Mouse (Mus musculus): ENCODE results near the gene Dapk2. TPM values are rescaled to one million over a fixed set of nuclear protein-coding genes. Genes with fewer than 3 reads are reported as not detected.
A peak's percentile ranks its signal among the peaks of the same experiment; 100 is the strongest.

Gene Dapk2
- total RNA-seq, 4 experiments from 2014 or later = 6.2 to 9.0 (median 8.1) TPM

DNA sequence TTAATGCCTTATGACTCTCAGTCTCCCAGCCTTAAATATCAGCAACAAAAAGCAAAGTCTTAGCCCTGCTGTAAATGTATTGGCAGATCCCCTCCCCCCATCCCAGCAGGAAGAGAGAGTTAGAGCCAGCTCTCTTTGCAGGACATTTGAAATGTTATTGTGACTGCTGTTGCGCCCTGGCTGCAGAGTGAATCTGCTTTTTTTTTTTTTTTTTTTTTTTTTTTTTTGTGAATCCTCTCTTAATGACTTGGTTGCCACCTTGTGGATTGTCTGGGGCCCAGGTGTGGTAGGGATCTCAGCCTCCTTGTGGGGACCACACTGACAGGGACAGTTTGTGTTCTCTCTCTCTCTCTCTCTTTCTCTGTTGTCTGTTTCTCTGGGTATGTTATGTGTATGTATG lies 31.0 kb downstream of the Dapk2 start:
- DNase-seq = no peak

DNA sequence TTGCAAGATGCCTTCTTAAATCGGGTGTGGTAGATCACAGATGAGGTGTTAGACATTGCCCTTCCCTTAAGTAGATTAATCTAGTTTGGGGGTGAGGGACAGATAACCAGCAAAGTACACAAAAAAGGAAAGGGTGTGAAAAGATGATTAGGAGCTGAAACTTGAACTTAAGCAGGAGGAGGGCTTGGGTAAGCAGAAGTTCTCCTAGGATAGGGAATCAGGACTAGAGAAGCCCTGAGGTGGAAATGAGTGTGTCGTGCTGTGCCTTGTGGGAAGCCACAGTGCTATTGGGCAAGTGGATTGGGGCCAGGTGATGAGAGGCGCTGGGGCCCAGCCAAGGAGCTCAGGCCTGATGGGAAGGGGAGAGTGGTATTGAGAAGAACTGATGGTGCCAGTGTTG lies 36.0 kb downstream of the Dapk2 start:
- DNase-seq = no peak

DNA sequence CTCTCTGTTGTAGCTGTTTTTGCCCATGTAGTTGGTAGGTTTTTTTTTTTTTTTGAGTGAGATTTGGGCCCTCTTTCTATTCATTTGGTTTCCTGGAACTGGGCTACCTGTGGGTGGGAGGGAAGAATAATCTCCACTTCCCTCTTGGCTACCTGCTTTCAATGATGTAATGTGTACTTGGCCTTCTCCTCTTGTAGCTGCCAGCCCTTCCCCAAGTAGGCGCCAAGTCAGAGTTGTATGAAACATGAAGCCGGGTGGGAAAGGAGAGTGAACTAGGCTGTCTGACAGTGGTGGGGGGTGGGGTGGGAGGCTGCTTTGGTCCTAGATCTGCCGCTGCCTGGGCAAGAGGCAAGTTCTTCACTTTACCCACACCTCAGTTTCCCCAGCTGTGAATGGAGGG lies 38.5 kb downstream of the Dapk2 start:
- DNase-seq = no peak

DNA sequence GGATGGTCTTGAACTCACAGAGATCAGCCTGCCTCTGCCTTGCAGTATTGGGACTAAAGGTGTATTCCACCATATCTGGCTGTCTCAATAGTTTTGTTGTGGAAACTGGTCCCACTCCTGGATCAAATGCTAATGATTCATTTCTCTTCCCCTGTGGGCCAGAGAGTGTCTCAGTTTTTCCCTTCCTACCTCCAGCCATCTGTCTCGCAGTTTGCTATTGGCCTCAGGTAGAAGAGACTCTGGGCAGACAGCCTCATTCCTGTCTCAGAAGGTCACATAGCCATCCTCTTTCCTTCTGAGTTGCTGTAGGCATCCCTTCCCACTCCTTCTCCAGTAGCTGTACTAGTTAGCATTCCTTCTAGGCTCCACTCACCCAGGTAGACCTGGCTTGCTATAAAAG lies 40.5 kb downstream of the Dapk2 start:
- DNase-seq = no peak

DNA sequence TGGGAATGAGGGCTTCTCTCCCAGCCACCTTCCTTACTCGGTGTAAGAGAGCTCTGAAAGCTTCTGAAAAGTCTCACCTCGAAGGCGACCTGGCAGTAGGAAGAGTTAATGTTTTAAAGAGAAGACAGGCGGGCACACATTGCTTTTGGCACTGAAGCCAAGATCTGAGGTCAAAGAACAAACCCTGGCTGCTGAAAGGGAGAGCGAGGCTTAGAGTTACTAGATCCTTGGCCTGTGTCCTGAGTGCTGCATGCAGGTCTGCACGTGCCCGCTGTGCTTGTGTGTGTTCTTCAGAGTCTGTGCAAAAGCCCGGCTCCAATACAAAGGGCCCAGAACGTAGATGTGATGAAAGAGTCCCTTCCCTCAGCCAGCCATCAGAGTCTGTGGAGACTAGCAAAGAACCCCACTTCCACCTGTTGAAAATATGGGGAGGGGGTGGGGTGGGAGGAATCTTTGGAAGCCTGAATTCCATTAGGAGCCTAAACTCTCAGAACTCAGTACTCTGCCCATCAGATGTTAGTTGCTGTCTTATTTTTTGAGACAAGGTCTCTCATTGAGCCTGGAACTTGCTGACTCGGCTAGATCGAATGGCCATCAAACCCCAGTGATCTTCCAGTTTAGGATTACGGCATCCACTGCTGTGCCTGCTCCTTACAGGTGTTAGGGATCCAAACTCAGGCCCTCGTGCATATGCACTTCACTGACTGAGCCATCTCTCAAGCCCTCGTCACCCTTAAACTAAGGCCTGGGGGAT lies 41.8 kb downstream of the Dapk2 start:
- no peak for DNase-seq

DNA sequence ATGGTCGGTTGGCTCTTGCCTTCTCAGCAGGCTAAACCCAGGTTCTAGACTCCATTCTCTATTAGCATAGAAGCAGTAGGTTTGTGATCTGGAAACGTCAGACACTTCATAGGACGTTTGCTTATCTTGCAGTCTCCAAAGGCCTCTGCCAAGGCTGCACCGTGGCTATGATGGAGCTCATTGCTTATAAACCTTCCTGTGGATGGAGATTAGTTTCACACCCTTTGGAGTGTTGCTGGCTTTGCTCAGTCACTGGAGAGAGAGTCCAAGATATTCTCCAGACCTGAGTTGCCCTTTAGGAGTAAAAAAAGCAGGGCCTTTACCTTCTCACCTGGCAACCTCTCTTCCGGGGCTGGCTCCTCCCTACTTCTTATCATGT lies 42.4 kb downstream of the Dapk2 start:
- no peak for DNase-seq

DNA sequence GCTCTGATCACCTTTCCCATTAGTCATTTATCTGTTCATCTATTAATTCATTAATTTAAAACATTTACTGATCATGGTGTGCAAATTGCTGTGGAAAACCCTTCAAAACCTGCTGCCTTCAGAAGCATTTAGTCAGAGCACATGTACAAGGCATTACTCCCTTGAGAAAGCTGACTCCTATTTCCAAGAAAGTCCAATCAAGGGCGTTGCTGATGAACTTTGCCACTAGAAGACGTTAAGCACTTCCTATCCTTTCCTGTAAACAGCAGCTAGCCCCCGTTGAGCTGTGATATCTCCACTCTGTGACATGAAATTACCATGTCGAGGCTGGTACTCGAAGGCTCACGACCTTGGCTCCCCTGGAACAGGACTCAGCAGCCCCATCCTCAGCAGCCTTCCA lies 43.6 kb downstream of the Dapk2 start:
- no peak for DNase-seq

DNA sequence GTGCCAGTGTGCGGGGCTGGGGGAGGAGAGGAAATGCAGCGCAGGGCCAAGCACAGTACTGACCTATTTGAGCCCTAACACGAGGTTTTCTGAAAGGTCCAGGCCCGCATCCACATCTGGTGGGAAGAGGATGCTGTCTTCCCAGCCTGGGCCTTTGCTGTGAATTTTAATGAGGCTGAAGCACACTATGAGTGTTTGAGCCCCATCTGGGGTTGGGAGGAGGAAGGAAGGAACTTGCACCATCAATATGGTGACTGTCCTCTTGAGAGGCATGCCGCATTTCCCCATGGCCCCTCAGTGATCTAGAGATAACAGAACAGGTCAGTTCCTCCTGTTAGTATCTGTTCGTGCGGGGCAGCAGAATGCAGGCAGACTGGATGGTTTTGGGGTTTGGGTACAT lies 44.4 kb downstream of the Dapk2 start:
- DNase-seq = no peak

DNA sequence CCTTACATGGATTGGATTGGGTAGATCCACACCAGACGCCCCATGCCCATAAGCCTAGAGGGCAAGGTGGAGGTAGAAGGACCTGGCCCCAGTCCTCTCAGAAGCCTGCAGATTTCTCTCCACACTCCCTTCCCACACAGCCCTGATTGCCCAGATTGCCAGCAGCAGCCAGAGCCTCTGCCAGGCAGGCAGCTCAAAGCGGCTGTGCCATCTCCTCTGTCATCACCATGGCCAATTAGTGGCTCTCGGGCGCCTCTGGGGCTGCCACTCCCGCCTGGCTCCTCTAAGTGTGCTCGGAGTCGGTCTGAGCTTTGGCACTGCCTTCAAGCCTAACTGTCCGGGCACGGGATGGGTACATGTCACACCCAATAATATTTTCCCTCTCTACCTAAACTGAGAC lies 47.7 kb downstream of the Dapk2 start:
- DNase-seq = no peak

DNA sequence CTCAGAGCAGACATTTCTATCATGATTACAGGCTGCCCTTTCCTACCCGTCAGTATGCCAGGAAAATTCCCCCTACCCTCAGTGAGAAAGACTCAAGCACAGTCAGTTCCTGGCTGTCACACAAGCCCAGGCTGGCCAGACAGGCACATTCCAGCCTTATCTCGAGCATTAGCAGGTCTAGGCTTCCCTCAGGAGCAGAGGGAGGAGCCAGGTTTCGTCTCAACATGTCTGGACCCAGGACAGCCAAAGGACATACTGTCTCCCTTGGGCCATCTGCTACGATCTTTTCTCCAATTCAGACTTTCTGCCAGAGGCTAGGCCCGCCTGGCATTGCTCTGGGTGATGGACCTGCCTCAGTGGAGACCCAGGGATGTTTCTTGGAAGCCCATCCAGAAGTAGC lies 48.8 kb downstream of the Dapk2 start:
- DNase-seq = no peak

DNA sequence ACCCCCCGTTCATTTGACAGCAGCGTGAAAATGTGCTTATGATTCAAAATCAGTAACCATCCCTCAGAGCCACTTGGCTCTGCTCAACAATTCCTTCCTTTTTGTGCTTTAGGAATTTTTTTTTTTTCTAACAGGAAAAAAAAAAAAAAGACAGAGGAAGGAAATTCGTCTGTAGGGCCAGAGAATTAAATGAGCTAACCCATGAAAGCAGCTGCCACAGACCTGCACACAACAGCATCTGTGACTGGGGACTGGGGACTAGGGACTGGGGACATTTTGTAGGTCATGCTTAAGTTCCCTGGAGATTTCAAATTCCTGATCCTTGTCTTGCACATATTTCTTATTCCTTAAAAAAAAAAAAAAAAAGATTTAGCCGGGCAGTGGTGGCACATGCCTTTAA lies 53.4 kb downstream of the Dapk2 start:
- no peak for DNase-seq

DNA sequence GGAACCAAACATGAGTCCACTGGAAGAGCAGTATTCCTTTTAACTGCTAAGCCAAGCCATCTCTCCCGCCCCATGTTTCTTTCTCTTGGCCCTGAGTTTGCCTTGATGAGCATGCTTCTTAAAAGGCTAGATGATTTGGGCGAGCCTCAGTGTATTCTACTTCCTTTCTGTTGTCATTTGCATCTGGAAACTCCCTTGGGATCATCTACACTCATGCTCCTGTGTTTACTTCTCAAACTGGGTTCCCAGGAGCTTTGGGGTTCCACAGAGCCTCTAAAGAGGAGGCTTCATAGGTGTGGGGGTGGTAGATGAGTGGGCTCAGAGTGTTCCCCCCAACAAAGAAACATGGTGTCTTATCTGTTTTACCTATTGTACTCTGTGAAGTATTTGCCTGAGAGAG lies 54.1 kb downstream of the Dapk2 start:
- DNase-seq = no peak

DNA sequence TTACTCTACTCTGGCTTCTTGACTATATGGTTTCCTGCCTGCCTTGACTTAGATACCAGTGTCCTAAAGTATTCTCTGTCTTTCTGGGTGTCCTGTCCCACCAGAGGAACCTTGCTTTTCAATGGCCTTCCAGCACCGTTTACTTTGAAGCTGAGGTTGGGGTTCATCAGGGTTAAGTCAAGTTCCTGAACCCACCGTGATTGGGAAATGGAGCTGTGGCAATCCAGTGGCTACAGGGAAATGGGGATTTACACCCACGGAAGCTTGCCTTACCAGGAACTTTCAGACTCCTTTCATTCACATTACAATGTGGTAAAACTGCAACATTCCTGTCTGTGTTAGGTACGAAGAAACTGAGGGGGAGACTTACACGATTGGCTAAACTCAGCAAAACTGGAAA lies 54.8 kb downstream of the Dapk2 start:
- no peak for DNase-seq

DNA sequence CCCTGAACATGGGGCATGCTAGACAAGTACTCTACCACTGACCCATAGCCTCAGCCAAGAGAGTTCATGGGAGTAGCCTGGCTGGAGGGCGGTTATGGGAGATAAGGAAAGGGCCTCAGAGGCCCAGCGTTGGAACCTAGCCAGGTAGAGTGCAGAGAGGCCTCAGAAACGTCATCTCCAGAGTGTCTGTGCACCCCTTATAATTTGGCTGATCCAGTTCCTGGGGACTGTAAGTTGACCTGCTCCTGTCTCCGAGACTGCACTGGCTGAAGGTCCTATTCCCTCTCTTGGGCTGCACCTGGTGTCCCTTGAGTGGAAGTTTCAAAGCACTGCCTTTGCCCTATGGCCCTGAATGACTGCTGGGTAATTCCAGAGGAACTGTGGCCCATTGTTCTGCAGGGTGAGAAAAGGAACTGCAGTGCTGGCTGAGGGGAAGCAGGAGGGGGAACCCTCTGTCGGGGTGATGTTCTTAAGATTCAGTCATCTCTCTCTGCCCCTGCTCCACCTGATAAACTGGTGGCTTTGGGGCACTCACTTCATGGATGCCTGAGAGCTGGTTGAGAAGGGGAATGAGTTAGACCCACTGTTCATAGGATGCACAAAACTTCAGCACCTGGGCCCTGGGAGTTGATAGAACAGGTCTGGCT lies 55.5 kb downstream of the Dapk2 start:
- DNase-seq = peak; percentile 29

DNA sequence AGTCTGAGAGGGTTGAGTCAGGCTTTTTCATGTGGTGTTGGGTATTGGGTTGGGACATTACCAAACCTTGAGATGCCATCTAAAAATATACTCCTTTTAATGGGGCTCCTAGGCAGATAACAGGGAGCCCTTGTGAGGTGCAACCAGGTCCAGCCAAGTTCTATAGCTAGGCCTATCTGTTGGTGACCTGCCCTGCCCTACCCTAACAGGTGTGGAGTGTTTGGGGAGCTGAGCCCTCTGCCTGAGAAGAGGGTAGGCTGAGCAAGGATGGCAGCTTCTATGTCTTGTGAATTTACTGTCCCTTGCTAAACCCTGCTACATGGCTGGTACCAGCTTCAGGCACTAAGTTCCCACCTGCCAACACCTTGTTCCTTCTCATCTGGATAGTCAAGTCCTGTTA lies 57.5 kb downstream of the Dapk2 start:
- DNase-seq = no peak

DNA sequence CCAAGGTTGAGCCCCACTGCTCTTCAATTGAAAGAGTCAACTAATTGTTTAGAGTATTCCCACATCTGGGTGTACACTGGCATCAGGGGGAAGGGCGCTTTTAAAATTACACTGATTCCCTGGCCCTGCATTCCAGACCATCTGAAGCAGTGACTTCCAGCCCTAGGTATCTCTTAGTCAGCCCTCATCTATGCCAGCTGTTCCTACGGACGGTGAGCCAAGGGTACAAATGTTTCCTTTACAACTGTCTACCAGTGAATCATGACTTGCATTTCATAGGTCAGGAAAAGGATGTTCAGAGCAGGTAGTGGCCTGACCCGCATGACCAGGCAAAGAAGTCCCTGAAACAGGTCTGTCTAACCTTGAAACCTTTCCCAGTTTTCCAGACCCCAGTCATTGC lies 59.9 kb downstream of the Dapk2 start:
- DNase-seq = no peak

DNA sequence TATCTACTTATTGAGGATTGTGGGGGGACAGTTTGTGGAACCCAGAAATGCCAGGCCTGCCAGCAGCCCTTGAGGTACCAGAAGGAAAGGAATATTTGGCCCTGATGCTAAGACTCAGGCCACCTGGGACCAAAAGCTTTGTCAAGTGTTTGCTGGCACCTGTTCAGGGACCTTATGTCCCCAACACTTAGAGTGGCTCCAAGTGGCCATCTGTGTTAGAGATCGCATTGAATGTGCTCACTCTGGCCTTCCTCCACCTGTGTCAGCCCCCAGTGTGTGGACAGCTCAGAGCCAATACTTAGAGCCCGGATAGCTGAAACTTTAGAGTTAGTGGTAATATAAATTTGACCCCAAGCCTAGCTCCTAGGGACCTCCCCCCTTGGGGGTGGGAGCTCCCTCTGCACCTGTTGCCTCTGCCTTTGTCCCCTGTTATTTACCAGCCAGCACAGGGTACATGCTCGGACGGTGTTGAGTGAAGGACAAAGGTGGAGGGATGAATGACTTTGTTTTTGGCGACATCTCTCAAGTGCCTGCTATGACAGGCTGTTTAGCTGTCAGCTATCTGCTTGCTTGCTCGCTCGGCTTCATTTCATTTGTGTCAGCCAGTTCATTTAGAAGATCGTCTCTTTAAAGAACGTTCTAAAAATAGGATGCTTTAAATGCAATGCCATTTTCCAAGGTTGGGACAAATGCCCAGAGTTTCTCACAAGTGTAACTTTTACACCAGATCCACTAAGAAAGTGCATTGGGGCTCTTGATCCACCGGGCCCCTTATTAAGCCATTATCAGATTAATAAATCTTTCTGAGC lies 61.1 kb downstream of the Dapk2 start:
- DNase-seq = no peak

DNA sequence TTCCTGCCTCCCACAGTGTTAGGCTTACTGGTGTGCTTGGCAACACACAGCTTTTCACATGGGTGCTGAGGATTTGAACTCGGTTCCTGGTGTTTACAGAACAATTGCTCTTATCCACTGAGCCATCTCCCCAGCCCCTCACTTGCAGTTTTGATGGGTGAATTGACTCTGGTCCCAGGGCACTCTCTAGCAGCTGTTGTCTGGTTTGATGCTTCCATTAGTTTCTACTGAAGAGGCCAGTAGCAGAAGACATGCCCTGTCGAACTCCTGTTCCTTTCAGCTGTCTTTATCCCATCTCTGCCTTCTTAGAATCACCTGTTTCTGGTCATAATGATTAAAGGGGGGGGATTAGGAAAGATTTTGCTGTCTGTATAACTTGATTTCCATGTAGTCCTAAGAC lies 65.8 kb downstream of the Dapk2 start:
- DNase-seq = no peak

DNA sequence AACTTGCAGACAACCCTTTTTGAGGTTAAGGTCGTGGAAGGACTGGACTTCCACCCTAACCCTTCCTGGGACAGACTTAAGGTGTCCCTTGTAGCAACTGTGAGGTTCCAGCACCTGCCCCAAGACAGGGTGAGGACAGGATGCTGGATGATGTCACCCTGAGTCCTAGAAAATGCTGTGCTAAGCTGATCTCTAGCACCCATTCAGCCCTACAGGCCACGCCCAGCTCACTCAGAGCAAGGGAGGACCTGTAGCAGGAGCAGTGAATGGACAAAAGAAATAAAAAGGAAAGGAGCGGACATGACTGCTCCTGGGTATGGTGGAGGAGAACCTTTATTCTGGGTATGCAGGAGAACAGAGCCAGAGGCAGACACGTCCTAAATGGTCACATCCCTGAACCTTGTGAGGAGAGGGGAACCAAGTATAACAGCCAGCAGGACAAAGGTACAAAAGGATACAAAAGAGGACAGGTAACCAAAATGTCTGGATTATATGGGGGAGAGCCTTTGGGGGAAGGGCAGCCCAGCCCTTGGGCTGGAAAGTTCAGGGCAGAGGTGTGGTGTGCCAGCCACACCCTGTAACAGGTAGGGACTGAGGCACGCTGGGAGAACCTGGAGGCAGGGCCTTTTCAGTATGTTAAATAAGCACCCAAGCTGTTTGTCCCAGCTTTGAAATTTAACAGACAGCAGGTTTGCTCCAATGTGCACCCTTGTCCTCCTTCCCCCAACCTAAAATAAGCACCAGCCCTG lies 67.9 kb downstream of the Dapk2 start:
- DNase-seq = no peak

DNA sequence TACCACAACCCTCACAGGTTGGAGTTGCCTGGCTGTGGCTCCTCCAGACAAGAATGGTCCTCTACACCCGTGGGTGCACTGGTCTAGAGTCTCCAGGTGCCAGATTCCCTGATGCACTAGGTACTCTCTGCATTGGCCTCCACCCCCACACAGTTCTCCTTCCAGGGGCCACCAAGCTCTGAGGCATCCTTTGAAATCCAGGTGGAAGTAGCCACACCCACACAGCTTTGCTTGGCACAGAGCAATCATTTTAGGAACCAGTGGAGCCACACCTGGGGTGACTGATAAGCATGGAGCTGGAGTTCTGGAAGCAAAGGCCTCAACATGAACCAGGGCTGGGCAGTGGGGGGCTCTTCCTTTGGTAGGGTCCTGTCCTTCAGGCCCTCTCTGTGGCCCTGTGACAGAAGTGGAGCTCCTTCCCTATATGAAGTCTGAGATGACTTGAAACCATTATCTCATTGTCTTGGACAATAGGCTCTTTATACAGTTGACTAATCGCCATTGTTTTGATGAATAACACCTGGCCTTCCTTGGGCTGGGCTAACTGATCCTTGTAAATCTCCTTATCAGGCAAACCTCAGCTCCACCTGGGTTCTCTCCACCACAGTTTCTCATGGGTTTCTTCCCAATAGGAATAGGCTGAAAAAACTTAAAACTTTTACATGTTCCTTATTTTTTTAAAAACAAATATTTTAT lies 70.6 kb downstream of the Dapk2 start:
- DNase-seq = no peak

DNA sequence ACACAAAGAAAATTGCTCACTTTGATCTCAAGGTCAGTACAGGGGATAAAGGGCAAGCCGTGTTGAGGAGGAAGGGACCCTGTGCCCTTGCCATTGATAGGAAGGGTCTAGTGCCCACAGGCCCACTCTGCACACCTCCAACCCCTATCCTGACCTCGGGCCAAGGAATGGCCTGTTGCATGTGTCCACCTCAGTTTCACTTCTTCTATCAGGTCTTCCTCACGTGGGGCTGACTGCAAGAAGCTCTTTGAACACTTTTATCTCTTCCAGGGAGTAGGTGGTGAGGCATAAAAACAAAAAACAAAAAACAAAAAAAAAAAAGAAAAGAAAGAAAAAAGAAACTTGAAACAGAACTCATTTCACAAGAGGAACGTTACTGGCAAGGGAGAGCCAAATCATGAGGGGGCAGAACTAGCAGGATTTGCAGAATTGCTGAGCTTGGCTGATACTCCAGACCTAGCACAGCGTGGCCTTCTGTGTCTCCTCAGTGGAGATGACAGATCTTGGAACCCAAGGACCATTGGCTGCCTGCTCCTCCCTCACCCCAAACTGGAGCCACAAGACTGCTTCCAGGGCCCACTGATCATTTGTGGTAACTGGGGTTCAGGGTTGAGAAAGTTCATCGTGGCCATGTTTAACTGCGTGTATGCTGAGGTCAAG lies 73.9 kb downstream of the Dapk2 start:
- DNase-seq = no peak

DNA sequence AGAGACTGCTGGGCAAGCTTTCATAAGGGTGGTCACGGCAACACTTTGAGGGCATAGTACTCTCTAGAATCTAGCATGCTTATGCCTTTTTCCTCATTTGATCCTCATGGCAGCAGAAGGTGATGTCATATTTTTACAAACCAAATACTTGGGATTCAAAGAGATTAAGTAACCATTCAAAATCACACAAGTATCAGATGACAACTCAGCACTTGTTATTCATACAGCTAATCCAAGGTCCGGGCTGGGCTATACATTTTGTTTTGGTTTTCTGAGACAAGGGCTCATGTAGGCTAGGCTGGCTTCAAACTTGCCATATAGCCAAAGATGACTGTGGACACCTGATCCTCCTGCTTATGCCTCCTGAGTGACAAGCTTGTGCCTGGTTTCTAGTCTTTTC lies 78.6 kb downstream of the Dapk2 start:
- no peak for DNase-seq

All from adrenal gland, adult 8-10 months (tissue).